Mouse (Mus musculus): ENCODE results near the gene Vps52.
A peak's percentile ranks its signal among the peaks of the same experiment; 100 is the strongest.
"Not testable (repeated sequence)": the region's sequence is repeated elsewhere in the genome, so short reads cannot be mapped to it uniquely, and the experiment has no call there.

Vps52 gene

GRCm38 (mm10) chr17:34000796-34001195 lies 45.2 kb downstream of the Vps52 start:
- DNase-seq (ENCODE audit: extremely low spot score, low spot score) = not testable (repeated sequence)

- peak; percentile 76 for DNase-seq (ENCODE audit: extremely low spot score, low spot score)
Measured at GRCm38 (mm10) chr17:34003426-34003825, 47.8 kb downstream of the Vps52 start.

- no peak for DNase-seq (ENCODE audit: extremely low spot score, low spot score)
Measured at GRCm38 (mm10) chr17:34006570-34006969, 51.0 kb downstream of the Vps52 start.

GRCm38 (mm10) chr17:34010156-34010555 lies 54.5 kb downstream of the Vps52 start:
- DNase-seq (ENCODE audit: extremely low spot score, low spot score) = no peak

- no peak for DNase-seq (ENCODE audit: extremely low spot score, low spot score)
Measured at GRCm38 (mm10) chr17:34013436-34013835, 57.8 kb downstream of the Vps52 start.

All from neural tube, embryonic 10.5 days (tissue).